Mouse (Mus musculus): ENCODE measurements at regions not wholly inside any gene's neighbourhood (a gene's known extent, or its start where the extent isn't known, plus 50 kb on each side); places are given as distances from the start of the nearest gene placed in this dataset.

GRCm38 (mm10) chr2:128511291-128511690 is 79.7 kb upstream of the Spdye4c start:
- Histone ChIP-seq H3K36me3 (ENCODE audit: control insufficient read depth, insufficient read depth) (no peaks in the 10 kb centered on the region), H3K27me3 (ENCODE audit: control insufficient read depth, insufficient read depth, insufficient read length) (no peaks in the 10 kb centered on the region), H3K4me2 (ENCODE audit: low read depth) (no peak overlapping the region), H3K79me2 (ENCODE audit: control insufficient read depth, insufficient read depth) (no peaks in the 10 kb centered on the region), H3ac (ENCODE audit: control insufficient read depth, insufficient read length) (no peak overlapping the region), H3K4me3 (no peak overlapping the region)
- TF ChIP-seq TCF12 (IDR thresholded peaks at IDR 0.05; ENCODE audit: insufficient read depth, poor library complexity, severe bottlenecking) (no peak), POLR2A (IDR thresholded peaks at IDR 0.05; ENCODE audit: insufficient read length, low read depth) (no peak), USF1 (IDR thresholded peaks at IDR 0.05; ENCODE audit: low read depth) (no peak), POLR2AphosphoS2 (IDR thresholded peaks at IDR 0.05; ENCODE audit: insufficient read length, low read depth) (no peak), MYOG (IDR thresholded peaks at IDR 0.05; ENCODE audit: control insufficient read depth in 1 of 3, insufficient read depth in 1 of 3, insufficient read length in 2 of 3, low read depth in 2 of 3) (no peak), MYOD1 (IDR thresholded peaks at IDR 0.05; ENCODE audit: control insufficient read depth in 1 of 3, insufficient read length in 2 of 3, low read depth in 2 of 3) (no peak), MAX (IDR thresholded peaks at IDR 0.05; ENCODE audit: low read depth) (no peak)

GRCm38 (mm10) chr2:128512852-128513251 is 78.2 kb upstream of the Spdye4c start:
- H3ac ChIP-seq (ENCODE audit: control insufficient read depth, insufficient read length) = no peak overlapping the region
- no peaks in the 10 kb centered on the region for H3K36me3 ChIP-seq (ENCODE audit: control insufficient read depth, insufficient read depth)
- TF ChIP-seq MYOD1 (IDR thresholded peaks at IDR 0.05; ENCODE audit: control insufficient read depth in 1 of 3, insufficient read length in 2 of 3, low read depth in 2 of 3) (peak in 1 of 3 experiments; percentile 4), TCF3 (IDR thresholded peaks at IDR 0.05; ENCODE audit: insufficient read length, low read depth) (no peak), SRF (IDR thresholded peaks at IDR 0.05; ENCODE audit: control insufficient read depth, insufficient read length, low read depth) (no peak), MYOG (IDR thresholded peaks at IDR 0.05; ENCODE audit: control insufficient read depth in 1 of 3, insufficient read depth in 1 of 3, insufficient read length in 2 of 3, low read depth in 2 of 3) (no peak), E2F4 (IDR thresholded peaks at IDR 0.05; ENCODE audit: insufficient read depth) (no peak)
- no peak overlapping the region for H3K4me3 ChIP-seq
- H3K27me3 ChIP-seq (ENCODE audit: control insufficient read depth, insufficient read depth, insufficient read length) = no peaks in the 10 kb centered on the region
- no peaks in the 10 kb centered on the region for H3K79me2 ChIP-seq (ENCODE audit: control insufficient read depth, insufficient read depth)
- no peak overlapping the region for H3K4me2 ChIP-seq (ENCODE audit: low read depth)

- Histone ChIP-seq H3ac (ENCODE audit: control insufficient read depth, insufficient read length) (no peak overlapping the region), H3K4me3 (no peak overlapping the region), H3K79me2 (ENCODE audit: control insufficient read depth, insufficient read depth) (no peaks in the 10 kb centered on the region), H3K4me2 (ENCODE audit: low read depth) (no peak overlapping the region), H3K36me3 (ENCODE audit: control insufficient read depth, insufficient read depth) (no peaks in the 10 kb centered on the region), H3K27me3 (ENCODE audit: control insufficient read depth, insufficient read depth, insufficient read length) (no peaks in the 10 kb centered on the region)
- TF ChIP-seq E2F4 (IDR thresholded peaks at IDR 0.05; ENCODE audit: insufficient read depth) = no peak
- TF ChIP-seq POLR2A (IDR thresholded peaks at IDR 0.05; ENCODE audit: insufficient read length, low read depth) = no peak
- no peak for TF ChIP-seq MYOD1 (IDR thresholded peaks at IDR 0.05; ENCODE audit: control insufficient read depth in 1 of 3, insufficient read length in 2 of 3, low read depth in 2 of 3)
Measured at GRCm38 (mm10) chr2:128514463-128515290, 76.3 kb upstream of the Spdye4c start.

GRCm38 (mm10) chr2:128515701-128516100 is 75.3 kb upstream of the Spdye4c start:
- Histone ChIP-seq H3K79me2 (ENCODE audit: control insufficient read depth, insufficient read depth) (no peaks in the 10 kb centered on the region), H3K27me3 (ENCODE audit: control insufficient read depth, insufficient read depth, insufficient read length) (no peaks in the 10 kb centered on the region), H3ac (ENCODE audit: control insufficient read depth, insufficient read length) (no peak overlapping the region), H3K36me3 (ENCODE audit: control insufficient read depth, insufficient read depth) (no peaks in the 10 kb centered on the region), H3K4me3 (no peak overlapping the region), H3K4me2 (ENCODE audit: low read depth) (no peak overlapping the region)
- TF ChIP-seq SRF (IDR thresholded peaks at IDR 0.05; ENCODE audit: control insufficient read depth, insufficient read length, low read depth) = no peak
- TF ChIP-seq E2F4 (IDR thresholded peaks at IDR 0.05; ENCODE audit: insufficient read depth) = no peak
- no peak for TF ChIP-seq MYOG (IDR thresholded peaks at IDR 0.05; ENCODE audit: control insufficient read depth in 1 of 3, insufficient read depth in 1 of 3, insufficient read length in 2 of 3, low read depth in 2 of 3)
- no peak for TF ChIP-seq MYOD1 (IDR thresholded peaks at IDR 0.05; ENCODE audit: control insufficient read depth in 1 of 3, insufficient read length in 2 of 3, low read depth in 2 of 3)
- no peak for TF ChIP-seq MAX (IDR thresholded peaks at IDR 0.05; ENCODE audit: low read depth)
- no peak for TF ChIP-seq TCF3 (IDR thresholded peaks at IDR 0.05; ENCODE audit: insufficient read length, low read depth)
- no peak for TF ChIP-seq POLR2A (IDR thresholded peaks at IDR 0.05; ENCODE audit: insufficient read length, low read depth)

- Histone ChIP-seq H3K4me2 (ENCODE audit: low read depth) (no peak overlapping the region), H3K27me3 (ENCODE audit: control insufficient read depth, insufficient read depth, insufficient read length) (no peaks in the 10 kb centered on the region), H3K4me3 (no peak overlapping the region), H3K36me3 (ENCODE audit: control insufficient read depth, insufficient read depth) (no peaks in the 10 kb centered on the region), H3ac (ENCODE audit: control insufficient read depth, insufficient read length) (no peak overlapping the region), H3K79me2 (ENCODE audit: control insufficient read depth, insufficient read depth) (no peaks in the 10 kb centered on the region)
- no peak for TF ChIP-seq USF1 (IDR thresholded peaks at IDR 0.05; ENCODE audit: low read depth)
- no peak for TF ChIP-seq POLR2AphosphoS2 (IDR thresholded peaks at IDR 0.05; ENCODE audit: insufficient read length, low read depth)
- TF ChIP-seq MAX (IDR thresholded peaks at IDR 0.05; ENCODE audit: low read depth) = no peak
- no peak for TF ChIP-seq MYOD1 (IDR thresholded peaks at IDR 0.05; ENCODE audit: control insufficient read depth in 1 of 3, insufficient read length in 2 of 3, low read depth in 2 of 3)
- no peak for TF ChIP-seq TCF3 (IDR thresholded peaks at IDR 0.05; ENCODE audit: insufficient read length, low read depth)
- TF ChIP-seq SRF (IDR thresholded peaks at IDR 0.05; ENCODE audit: control insufficient read depth, insufficient read length, low read depth) = no peak
- TF ChIP-seq TCF12 (IDR thresholded peaks at IDR 0.05; ENCODE audit: insufficient read depth, poor library complexity, severe bottlenecking) = no peak
- no peak for TF ChIP-seq CEBPB (IDR thresholded peaks at IDR 0.05; ENCODE audit: insufficient read depth, poor library complexity, severe bottlenecking)
- TF ChIP-seq POLR2A (IDR thresholded peaks at IDR 0.05; ENCODE audit: insufficient read length, low read depth) = no peak
- no peak for TF ChIP-seq MYOG (IDR thresholded peaks at IDR 0.05; ENCODE audit: control insufficient read depth in 1 of 3, insufficient read depth in 1 of 3, insufficient read length in 2 of 3, low read depth in 2 of 3)
- TF ChIP-seq REST (IDR thresholded peaks at IDR 0.05; ENCODE audit: insufficient read depth, insufficient read length) = no peak
Measured at GRCm38 (mm10) chr2:128516694-128517093, 74.3 kb upstream of the Spdye4c start.
